Mouse (Mus musculus) frontal cortex, postnatal 10 days (tissue): ENCODE measurements around the gene Pmf1.
A peak's percentile ranks its signal among the peaks of the same experiment; 100 is the strongest.
"Not testable (repeated sequence)": the region's sequence is repeated elsewhere in the genome, so short reads cannot be mapped to it uniquely, and the experiment has no call there.

Experiments
- DNase-seq, 2 experiments: peaks; one replicate each; pipeline ENCODE4 v3.0.0; 2022; ENCODE audit warnings: low spot score in 2 of 2, mixed read lengths in 1 of 2

Pmf1 gene

GRCm38 (mm10) chr3:88437454-88437853 is 27.3 kb upstream of the Pmf1 start:
- DNase-seq, result no peak

GRCm38 (mm10) chr3:88436395-88437201 is 26.5 kb upstream of the Pmf1 start:
- peak in 1 of 2 experiments; percentile 50 for DNase-seq

- DNase-seq, result peak; percentile 49 to 77
Observed at GRCm38 (mm10) chr3:88435515-88435914, 25.4 kb upstream of the Pmf1 start.

GRCm38 (mm10) chr3:88428639-88429038 is 18.5 kb upstream of the Pmf1 start:
- not testable (repeated sequence) for DNase-seq

GRCm38 (mm10) chr3:88427342-88427905 is 17.3 kb upstream of the Pmf1 start:
- no peak for DNase-seq

GRCm38 (mm10) chr3:88425708-88426420 is 15.7 kb upstream of the Pmf1 start:
- no peak for DNase-seq

- no peak for DNase-seq
Observed at GRCm38 (mm10) chr3:88425330-88425689, 15.2 kb upstream of the Pmf1 start.

GRCm38 (mm10) chr3:88424605-88425329 is 14.6 kb upstream of the Pmf1 start, which contains the start of gene Slc25a44:
Slc25a44 (minus strand) TSS chr3:88425139.
- DNase-seq, result peak; percentile 91 to 92

- DNase-seq, result no peak
Observed at GRCm38 (mm10) chr3:88422020-88422720, 12.0 kb upstream of the Pmf1 start.

GRCm38 (mm10) chr3:88420771-88421170 is 10.6 kb upstream of the Pmf1 start:
- no peak for DNase-seq

GRCm38 (mm10) chr3:88418016-88418415 is 7.9 kb upstream of the Pmf1 start:
- DNase-seq, result no peak

- DNase-seq, result no peak
Observed at GRCm38 (mm10) chr3:88415668-88416067, 5.5 kb upstream of the Pmf1 start.

GRCm38 (mm10) chr3:88412636-88413035 is 2.5 kb upstream of the Pmf1 start:
- no peak for DNase-seq

- DNase-seq, result no peak
Observed at GRCm38 (mm10) chr3:88411681-88412080, 1.6 kb upstream of the Pmf1 start.

- no peak for DNase-seq
Observed at GRCm38 (mm10) chr3:88410645-88411031, 507 bp upstream of the Pmf1 start.

- DNase-seq, result no peak
Observed at GRCm38 (mm10) chr3:88408953-88409352, 1.2 kb downstream of the Pmf1 start.

GRCm38 (mm10) chr3:88407529-88407928 is 2.6 kb downstream of the Pmf1 start:
- no peak for DNase-seq

- DNase-seq, result peak; percentile 37 to 51
Observed at GRCm38 (mm10) chr3:88407090-88407489, 3.0 kb downstream of the Pmf1 start.

GRCm38 (mm10) chr3:88403522-88404230 is 6.5 kb downstream of the Pmf1 start:
- no peak for DNase-seq

- no peak for DNase-seq
Observed at GRCm38 (mm10) chr3:88398666-88399065, 11.5 kb downstream of the Pmf1 start.

- no peak for DNase-seq
Observed at GRCm38 (mm10) chr3:88395742-88396141, 14.4 kb downstream of the Pmf1 start.
